Mouse (Mus musculus): ENCODE data around the gene Gm11938. TPM values are rescaled to one million over a fixed set of nuclear protein-coding genes. Genes with fewer than 3 reads are reported as not detected.
"Not testable (repeated sequence)": the region's sequence is repeated elsewhere in the genome, so short reads cannot be mapped to it uniquely, and the experiment has no call there.

The Gm11938 gene
- polyA plus RNA-seq, 1 experiment = not detected

- TF ChIP-seq POLR2A (IDR thresholded peaks at IDR 0.05; ENCODE audit: borderline replicate concordance, extremely low read depth, insufficient read depth, insufficient read length, poor library complexity, severe bottlenecking) (no peak), CTCF (IDR thresholded peaks at IDR 0.05; ENCODE audit: borderline replicate concordance, extremely low read depth, insufficient read depth, insufficient read length) (no peak)
- no peak for DNase-seq (ENCODE audit: low read depth)
Measured at GRCm38 (mm10) chr11:99614796-99615363, 11.8 kb upstream of the Gm11938 start, which contains the start of gene Krtap2-4. Gene Krtap2-4, minus strand, starts transcription at chr11:99614846.

DNA sequence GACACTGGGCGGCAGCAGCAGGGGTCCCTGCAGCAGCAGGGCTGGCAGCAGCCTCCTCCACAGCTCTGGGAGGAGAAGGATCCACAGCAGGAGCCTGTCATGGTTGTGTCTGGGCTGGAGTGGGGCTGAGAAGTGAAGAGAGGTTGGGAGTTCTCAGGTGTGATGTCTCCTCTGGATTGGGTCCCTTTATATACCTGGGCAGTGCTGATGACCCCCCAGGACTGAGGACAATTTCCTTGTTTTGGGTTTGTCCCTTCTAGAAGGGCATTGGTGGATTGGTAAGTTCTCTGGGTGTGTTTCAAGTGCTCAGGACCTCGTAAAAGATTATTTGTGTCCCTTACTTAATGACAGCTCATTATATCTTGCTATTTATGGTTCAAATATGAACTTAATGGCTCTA, 7.0 kb upstream of the Gm11938 start, which contains the start of gene Gm11937:
TSS of gene Gm11937 (minus strand) at position 101 of the 400 bp plus-strand sequence.
- not testable (repeated sequence) for DNase-seq (ENCODE audit: low read depth)

- TF ChIP-seq CTCF (IDR thresholded peaks at IDR 0.05; ENCODE audit: borderline replicate concordance, extremely low read depth, insufficient read depth, insufficient read length) (no peak), POLR2A (IDR thresholded peaks at IDR 0.05; ENCODE audit: borderline replicate concordance, extremely low read depth, insufficient read depth, insufficient read length, poor library complexity, severe bottlenecking) (no peak)
- peak; percentile 12 for DNase-seq (ENCODE audit: low read depth)
Measured at GRCm38 (mm10) chr11:99609126-99609525, 6.0 kb upstream of the Gm11938 start.

DNA sequence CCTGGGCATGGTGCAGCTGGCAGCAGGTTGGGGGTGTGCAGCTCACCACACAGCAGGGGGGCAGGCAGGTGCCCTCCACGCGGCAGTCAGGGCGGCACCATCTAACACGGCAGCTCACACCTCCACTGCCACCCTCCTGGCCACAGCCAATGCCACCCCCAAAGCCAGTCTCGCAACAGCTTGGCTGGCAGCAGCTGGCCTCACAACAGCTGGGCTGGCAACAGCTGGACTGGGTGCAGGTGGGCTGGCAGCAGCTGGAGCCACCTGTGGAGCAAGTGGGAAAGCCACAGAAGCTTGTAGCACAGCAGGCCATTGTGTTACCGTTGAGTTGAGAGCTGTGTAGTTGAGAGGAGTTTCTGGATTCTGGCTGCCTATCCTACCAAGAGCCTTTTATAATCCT, 5.4 kb downstream of the Gm11938 start, which contains the start of gene Krtap9-3:
TSS of gene Krtap9-3 (minus strand) at position 364 of the 400 bp plus-strand sequence.
- DNase-seq (ENCODE audit: low read depth) = not testable (repeated sequence)

DNA sequence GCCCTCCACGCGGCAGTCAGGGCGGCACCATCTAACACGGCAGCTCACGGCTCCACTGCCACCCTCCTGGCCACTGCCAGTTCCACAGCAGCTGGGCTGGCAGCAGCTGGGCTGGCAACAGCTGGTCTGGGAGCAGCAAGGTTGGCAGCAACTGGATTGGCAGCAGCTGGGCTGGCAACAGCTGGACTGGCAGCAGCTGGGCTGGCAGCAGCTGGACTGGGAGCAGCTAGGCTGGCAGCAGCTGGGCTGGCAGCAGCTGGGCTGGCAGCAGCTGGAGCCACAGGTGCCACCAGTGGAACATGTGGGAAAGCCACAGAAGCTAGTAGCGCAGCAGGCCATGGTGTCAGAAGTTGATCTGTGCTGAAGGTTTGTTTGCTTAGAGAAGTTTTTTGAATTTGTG, 12.1 kb downstream of the Gm11938 start, which contains the start of gene Krtap1-3:
TSS of gene Krtap1-3 (minus strand) at position 359 of the 400 bp plus-strand sequence.
- TF ChIP-seq CTCF (IDR thresholded peaks at IDR 0.05; ENCODE audit: borderline replicate concordance, extremely low read depth, insufficient read depth, insufficient read length) = no peak
- no peak for TF ChIP-seq POLR2A (IDR thresholded peaks at IDR 0.05; ENCODE audit: borderline replicate concordance, extremely low read depth, insufficient read depth, insufficient read length, poor library complexity, severe bottlenecking)
- DNase-seq (ENCODE audit: low read depth) = no peak

- no peak for TF ChIP-seq CTCF (IDR thresholded peaks at IDR 0.05; ENCODE audit: borderline replicate concordance, extremely low read depth, insufficient read depth, insufficient read length)
- TF ChIP-seq POLR2A (IDR thresholded peaks at IDR 0.05; ENCODE audit: borderline replicate concordance, extremely low read depth, insufficient read depth, insufficient read length, poor library complexity, severe bottlenecking) = no peak
- peak; percentile 22 for DNase-seq (ENCODE audit: low read depth)
Measured at GRCm38 (mm10) chr11:99585096-99585495, 18.0 kb downstream of the Gm11938 start.

DNA sequence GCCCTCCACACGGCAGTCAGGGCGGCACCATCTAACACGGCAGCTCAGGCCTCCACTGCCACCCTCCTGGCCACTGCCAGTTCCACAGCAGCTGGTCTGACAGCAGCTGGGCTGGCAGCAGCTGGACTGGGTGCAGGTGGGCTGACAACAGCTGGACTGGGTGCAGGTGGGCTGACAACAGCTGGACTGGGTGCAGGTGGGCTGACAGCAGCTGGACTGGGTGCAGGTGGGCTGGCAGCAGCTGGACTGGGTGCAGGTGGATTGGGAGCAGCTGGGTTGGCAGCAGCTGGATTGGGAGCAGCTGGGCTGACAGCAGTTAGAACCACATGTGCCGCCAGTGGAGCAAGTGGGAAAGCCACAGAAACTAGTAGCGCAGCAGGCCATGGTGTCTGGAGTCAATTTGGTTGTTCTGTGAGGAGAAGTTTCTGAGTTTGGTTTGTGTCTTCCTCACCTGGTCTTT, 19.8 kb downstream of the Gm11938 start, which contains the start of gene Krtap1-4:
TSS of gene Krtap1-4 (minus strand) at position 410 of the 460 bp plus-strand sequence.
- no peak for DNase-seq (ENCODE audit: low read depth)
- no peak for TF ChIP-seq CTCF (IDR thresholded peaks at IDR 0.05; ENCODE audit: borderline replicate concordance, extremely low read depth, insufficient read depth, insufficient read length)
- TF ChIP-seq POLR2A (IDR thresholded peaks at IDR 0.05; ENCODE audit: borderline replicate concordance, extremely low read depth, insufficient read depth, insufficient read length, poor library complexity, severe bottlenecking) = no peak

- TF ChIP-seq POLR2A (IDR thresholded peaks at IDR 0.05; ENCODE audit: borderline replicate concordance, extremely low read depth, insufficient read depth, insufficient read length, poor library complexity, severe bottlenecking) = no peak
- TF ChIP-seq CTCF (IDR thresholded peaks at IDR 0.05; ENCODE audit: borderline replicate concordance, extremely low read depth, insufficient read depth, insufficient read length) = no peak
- no peak for DNase-seq (ENCODE audit: low read depth)
Measured at GRCm38 (mm10) chr11:99581564-99581963, 21.5 kb downstream of the Gm11938 start.

DNA sequence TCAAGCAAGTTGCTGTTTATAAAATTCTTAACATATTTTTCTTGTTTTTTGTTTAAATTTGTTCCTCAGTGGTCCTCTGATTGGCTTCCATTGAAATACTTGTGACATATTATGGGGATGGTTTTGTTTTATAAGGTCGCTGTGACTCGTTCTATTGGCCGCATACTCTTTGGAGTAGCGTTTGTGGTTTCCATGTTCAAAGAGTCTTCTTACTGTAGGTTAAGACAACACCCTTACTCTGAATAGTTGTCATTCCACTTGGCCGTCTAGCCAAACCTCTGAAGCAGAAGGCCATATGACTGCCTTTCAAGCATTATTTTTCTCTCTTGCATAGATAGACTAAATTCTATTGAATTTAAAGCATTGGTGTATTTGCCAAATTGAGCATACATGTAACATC, 22.1 kb downstream of the Gm11938 start:
- DNase-seq (ENCODE audit: low read depth) = no peak
- TF ChIP-seq POLR2A (IDR thresholded peaks at IDR 0.05; ENCODE audit: borderline replicate concordance, extremely low read depth, insufficient read depth, insufficient read length, poor library complexity, severe bottlenecking) = no peak
- no peak for TF ChIP-seq CTCF (IDR thresholded peaks at IDR 0.05; ENCODE audit: borderline replicate concordance, extremely low read depth, insufficient read depth, insufficient read length)

DNA sequence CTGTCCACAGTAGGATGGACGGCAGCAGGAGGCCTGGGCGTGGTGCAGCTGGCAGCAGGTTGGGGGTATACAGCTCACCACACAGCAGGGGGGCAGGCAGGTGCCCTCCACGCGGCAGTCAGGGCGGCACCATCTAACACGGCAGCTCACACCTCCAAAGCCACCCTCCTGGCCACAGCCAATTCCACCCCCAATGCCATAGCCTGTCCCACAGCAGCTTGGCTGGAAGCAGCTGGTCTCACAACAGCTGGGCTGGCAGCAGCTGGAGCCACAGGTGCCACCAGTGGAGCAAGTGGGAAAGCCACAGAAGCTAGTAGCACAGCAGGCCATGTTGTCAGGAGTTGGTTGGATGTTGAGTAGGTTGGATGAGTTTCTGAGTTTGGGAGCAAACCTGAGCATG, 22.5 kb downstream of the Gm11938 start, which contains the start of gene Krtap1-5:
TSS of gene Krtap1-5 (minus strand) at position 381 of the 400 bp plus-strand sequence.
- TF ChIP-seq POLR2A (IDR thresholded peaks at IDR 0.05; ENCODE audit: borderline replicate concordance, extremely low read depth, insufficient read depth, insufficient read length, poor library complexity, severe bottlenecking) (no peak), CTCF (IDR thresholded peaks at IDR 0.05; ENCODE audit: borderline replicate concordance, extremely low read depth, insufficient read depth, insufficient read length) (no peak)
- DNase-seq (ENCODE audit: low read depth) = no peak

DNA sequence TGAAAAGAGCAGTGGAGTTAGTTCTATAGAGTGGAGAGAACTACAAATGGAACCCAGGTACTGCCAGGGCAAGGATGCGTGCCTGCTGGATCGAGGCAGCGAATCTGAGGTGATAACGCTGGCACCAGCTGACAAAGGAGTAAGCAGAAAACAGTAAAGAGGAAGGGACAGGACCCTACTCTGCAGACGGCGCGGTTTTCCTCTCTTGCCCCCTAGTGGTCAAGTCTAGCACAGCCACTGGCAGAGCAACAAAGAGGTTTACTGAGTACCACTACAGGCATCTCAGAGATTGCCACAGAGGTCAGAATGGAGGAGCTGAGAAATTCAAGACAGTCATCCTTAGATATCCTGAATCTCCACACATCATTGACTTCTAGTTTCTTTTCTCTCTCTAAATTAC, 29.0 kb downstream of the Gm11938 start:
- peak; percentile 92 for TF ChIP-seq CTCF (IDR thresholded peaks at IDR 0.05; ENCODE audit: borderline replicate concordance, extremely low read depth, insufficient read depth, insufficient read length)
- TF ChIP-seq POLR2A (IDR thresholded peaks at IDR 0.05; ENCODE audit: borderline replicate concordance, extremely low read depth, insufficient read depth, insufficient read length, poor library complexity, severe bottlenecking) = no peak
- peak; percentile 86 for DNase-seq (ENCODE audit: low read depth)

GRCm38 (mm10) chr11:99573164-99573563, 29.9 kb downstream of the Gm11938 start:
- TF ChIP-seq POLR2A (IDR thresholded peaks at IDR 0.05; ENCODE audit: borderline replicate concordance, extremely low read depth, insufficient read depth, insufficient read length, poor library complexity, severe bottlenecking) (no peak), CTCF (IDR thresholded peaks at IDR 0.05; ENCODE audit: borderline replicate concordance, extremely low read depth, insufficient read depth, insufficient read length) (no peak)
- peak; percentile 8 for DNase-seq (ENCODE audit: low read depth)

Data from brain, embryonic 14.5 days (tissue).